Mouse (Mus musculus) E14TG2a.4 (cell line): ENCODE results near the gene Fiz1.

ENCODE experiments used
- H3K27me3 ChIP-seq: 2 replicates; pipeline ENCODE4 v1.6.1; 2014; ENCODE audit warnings: low read length, control low read depth; ENCODE audit not compliant: insufficient read depth
- H3K36me3 ChIP-seq: 2 replicates; pipeline ENCODE4 v1.6.1; 2014; ENCODE audit warnings: low read length, control low read depth; ENCODE audit not compliant: insufficient read depth
- H3K4me1 ChIP-seq: replicated peaks from 2 replicates; pipeline ENCODE4 v1.6.1; 2014; ENCODE audit warnings: low read depth, low read length, control low read depth
- H3K4me3 ChIP-seq: replicated peaks from 2 replicates; pipeline ENCODE4 v1.5.1; 2014; ENCODE audit warnings: mild to moderate bottlenecking, low read length
- H3K9me3 ChIP-seq: 2 replicates; pipeline ENCODE4 v1.6.1; 2014; ENCODE audit warnings: low read length, control low read depth
- CTCF ChIP-seq: conservative IDR thresholded peaks from 2 replicates; pipeline ENCODE4 v1.5.1; 2014; ENCODE audit warnings: low read length
- NANOG ChIP-seq: IDR thresholded peaks from 2 replicates; pipeline ENCODE4 v1.6.1; 2014; ENCODE audit warnings: borderline replicate concordance, low read length, mixed read lengths
- POU5F1 ChIP-seq: IDR thresholded peaks from 2 replicates; pipeline ENCODE4 v1.6.1; 2014; ENCODE audit warnings: low read length, borderline replicate concordance

Fiz1 gene

GRCm38 (mm10) chr7:5057804-5058203 lies 43.3 kb upstream of the Fiz1 start:
- H3K4me3 ChIP-seq, result peak overlapping the region; percentile 84
- TF ChIP-seq POU5F1 (no peak), CTCF (peak; percentile 18; the same call in 1 of the 2 replicates), NANOG (no peak)
- H3K9me3 ChIP-seq, result no peaks in the 10 kb centered on the region
- H3K27me3 ChIP-seq, result peaks cover 62% of the 10 kb centered on the region
- peaks cover 60% of the 10 kb centered on the region for H3K4me1 ChIP-seq
- H3K36me3 ChIP-seq, result peaks cover 14% of the 10 kb centered on the region; the same call in 1 of the 2 replicates

GRCm38 (mm10) chr7:5057381-5057780 lies 42.9 kb upstream of the Fiz1 start:
- Histone ChIP-seq H3K9me3 (no peaks in the 10 kb centered on the region), H3K27me3 (peaks cover 66% of the 10 kb centered on the region), H3K36me3 (peaks cover 14% of the 10 kb centered on the region; the same call in 1 of the 2 replicates), H3K4me1 (peaks cover 64% of the 10 kb centered on the region), H3K4me3 (peak overlapping the region; percentile 84)
- TF ChIP-seq NANOG (no peak), CTCF (no peak)

- peak overlapping the region; percentile 84 for H3K4me3 ChIP-seq
- H3K4me1 ChIP-seq, result peaks cover 70% of the 10 kb centered on the region
- peaks cover 73% of the 10 kb centered on the region for H3K27me3 ChIP-seq
- H3K9me3 ChIP-seq, result no peaks in the 10 kb centered on the region
- peaks cover 14% of the 10 kb centered on the region; the same call in 1 of the 2 replicates for H3K36me3 ChIP-seq
- no peak for TF ChIP-seq CTCF
- TF ChIP-seq NANOG, result no peak
- no peak for TF ChIP-seq POU5F1
Measured at GRCm38 (mm10) chr7:5056651-5057263, 42.3 kb upstream of the Fiz1 start.

- peaks cover under 1% of the 10 kb centered on the region; the same call in 1 of the 2 replicates for H3K36me3 ChIP-seq
- TF ChIP-seq POU5F1 (no peak), NANOG (no peak), CTCF (no peak)
- H3K27me3 ChIP-seq, result peaks cover 77% of the 10 kb centered on the region
- H3K4me1 ChIP-seq, result peaks cover 63% of the 10 kb centered on the region
- peak overlapping the region; percentile 90 for H3K4me3 ChIP-seq
- no peaks in the 10 kb centered on the region for H3K9me3 ChIP-seq
Measured at GRCm38 (mm10) chr7:5053456-5054179, 39.1 kb upstream of the Fiz1 start.

GRCm38 (mm10) chr7:5052931-5053343 lies 38.4 kb upstream of the Fiz1 start:
- H3K4me1 ChIP-seq, result peaks cover 59% of the 10 kb centered on the region
- TF ChIP-seq POU5F1 (no peak), NANOG (no peak)
- H3K36me3 ChIP-seq, result no peaks in the 10 kb centered on the region
- H3K9me3 ChIP-seq, result no peaks in the 10 kb centered on the region
- H3K27me3 ChIP-seq, result peaks cover 70% of the 10 kb centered on the region
- peak overlapping the region; percentile 90 for H3K4me3 ChIP-seq

- peaks cover 54% of the 10 kb centered on the region for H3K4me1 ChIP-seq
- H3K4me3 ChIP-seq, result peak overlapping the region; percentile 90
- peaks cover 65% of the 10 kb centered on the region for H3K27me3 ChIP-seq
- no peaks in the 10 kb centered on the region for H3K9me3 ChIP-seq
- TF ChIP-seq POU5F1 (no peak), NANOG (no peak), CTCF (no peak)
- no peaks in the 10 kb centered on the region for H3K36me3 ChIP-seq
Measured at GRCm38 (mm10) chr7:5052438-5052837, 37.9 kb upstream of the Fiz1 start.

- peak within 1 kb of the TSS; percentile 90 for H3K4me3 ChIP-seq
- TF ChIP-seq CTCF, result no peak
- TF ChIP-seq NANOG, result no peak
- no peak for TF ChIP-seq POU5F1
- H3K4me1 ChIP-seq, result peaks cover 53% of the 10 kb centered on the region
- H3K36me3 ChIP-seq, result no peaks in the 10 kb centered on the region
- H3K9me3 ChIP-seq, result no peaks in the 10 kb centered on the region
- H3K27me3 ChIP-seq, result peaks cover 56% of the 10 kb centered on the region
Measured at GRCm38 (mm10) chr7:5051193-5052192, 37.0 kb upstream of the Fiz1 start, which contains the start of gene Zfp580. Gene Zfp580, plus strand, starts transcription at chr7:5051538.

- Histone ChIP-seq H3K4me3 (no peak overlapping the region), H3K27me3 (peaks cover 14% of the 10 kb centered on the region), H3K36me3 (no peaks in the 10 kb centered on the region), H3K9me3 (no peaks in the 10 kb centered on the region), H3K4me1 (peaks cover 22% of the 10 kb centered on the region)
- 0 out of 2 replicates have a peak, but pooled peaks have one; percentile 7 for TF ChIP-seq CTCF
- TF ChIP-seq POU5F1, result no peak
- TF ChIP-seq NANOG, result no peak
Measured at GRCm38 (mm10) chr7:5047313-5047712, 32.8 kb upstream of the Fiz1 start.
